Mouse (Mus musculus): ENCODE results near the gene Zfp429.
"Not testable (repeated sequence)": the region's sequence is repeated elsewhere in the genome, so short reads cannot be mapped to it uniquely, and the experiment has no call there.

Zfp429 gene

GRCm38 (mm10) chr13:67399183-67399903 is at the start of gene Zfp429:
Gene Zfp429 (minus strand): TSS chr13:67399819.
- in situ Hi-C loops (cut with MboI, MseI) = not testable (repeated sequence)

- in situ Hi-C loops (cut with MboI, MseI) = not testable (repeated sequence)
These were observed 37.5 kb upstream of the Zfp429 start for GRCm38 (mm10) chr13:67437095-67437494.

GRCm38 (mm10) chr13:67428116-67428515 is 28.5 kb upstream of the Zfp429 start:
- in situ Hi-C loops (cut with MboI, MseI) = no loop called here

GRCm38 (mm10) chr13:67425699-67426098 is 26.1 kb upstream of the Zfp429 start:
- in situ Hi-C loops (cut with MboI, MseI) = not testable (repeated sequence)

- in situ Hi-C loops (cut with MboI, MseI) = not testable (repeated sequence)
These were observed 22.9 kb upstream of the Zfp429 start for GRCm38 (mm10) chr13:67422532-67422931.

GRCm38 (mm10) chr13:67421207-67421857 is 21.7 kb upstream of the Zfp429 start, which contains the start of gene Zfp459:
Gene Zfp459 (minus strand): TSS chr13:67421418.
- in situ Hi-C loops (cut with MboI, MseI) = no loop called here

- in situ Hi-C loops (cut with MboI, MseI) = no loop called here
These were observed 21.1 kb upstream of the Zfp429 start for GRCm38 (mm10) chr13:67420558-67421206.

GRCm38 (mm10) chr13:67416811-67417210 is 17.2 kb upstream of the Zfp429 start:
- in situ Hi-C loops (cut with MboI, MseI) = no loop called here

GRCm38 (mm10) chr13:67415759-67416158 is 16.1 kb upstream of the Zfp429 start:
- in situ Hi-C loops (cut with MboI, MseI) = no loop called here

GRCm38 (mm10) chr13:67413634-67414033 is 14.0 kb upstream of the Zfp429 start:
- in situ Hi-C loops (cut with MboI, MseI) = not testable (repeated sequence)

- in situ Hi-C loops (cut with MboI, MseI) = not testable (repeated sequence)
These were observed 23.4 kb downstream of the Zfp429 start for GRCm38 (mm10) chr13:67376255-67376654.

- in situ Hi-C loops (cut with MboI, MseI) = not testable (repeated sequence)
These were observed 24.3 kb downstream of the Zfp429 start, which contains the start of the genes Gm28041 and Zfp456 for GRCm38 (mm10) chr13:67375050-67375911. Gene Gm28041 (minus strand): TSS chr13:67375733. Gene Zfp456 (minus strand): TSS chr13:67375810.

- in situ Hi-C loops (cut with MboI, MseI) = no loop called here
These were observed 39.4 kb downstream of the Zfp429 start, which contains the start of the genes Gm28044 and Zfp953 for GRCm38 (mm10) chr13:67360131-67360744. Gene Gm28044 (minus strand): TSS chr13:67360536. Gene Zfp953 (minus strand): TSS chr13:67360605.

GRCm38 (mm10) chr13:67351854-67352253 is 47.8 kb downstream of the Zfp429 start:
- in situ Hi-C loops (cut with MboI, MseI) = no loop called here

- in situ Hi-C loops (cut with MboI, MseI) = no loop called here
These were observed 56.2 kb downstream of the Zfp429 start for GRCm38 (mm10) chr13:67343422-67343821.

Data from regulatory T cell (primary cell).